Mouse (Mus musculus) adrenal gland, postnatal 25 days (tissue): Measurements from ENCODE around the gene 1700001F09Rik. TPM values are rescaled to one million over a fixed set of nuclear protein-coding genes. Genes with fewer than 3 reads are reported as not detected.
"Not testable (repeated sequence)": the region's sequence is repeated elsewhere in the genome, so short reads cannot be mapped to it uniquely, and the experiment has no call there.

Experiments
- DNase-seq: peaks from one replicate; pipeline ENCODE4 v3.0.0; 2021; ENCODE audit warnings: mixed read lengths
- long read RNA-seq: library from polyadenylated mRNA; stranded (forward); transcript quantifications from one replicate; pipeline ENCODE4 v2.0.0, GENCODE M21; 2021
- total RNA-seq: library from RNA; stranded (reverse); gene quantifications from 2 replicates; pipeline ENCODE4 v1.2.3, GENCODE M21; 2021

1700001F09Rik gene
- not detected in 2 replicates for total RNA-seq
- long read RNA-seq, result 0 reads

GRCm38 (mm10) chr14:43347711-43348110, at the start of gene 1700001F09Rik:
1700001F09Rik (minus strand) TSS chr14:43347811.
- not testable (repeated sequence) for DNase-seq

- DNase-seq, result not testable (repeated sequence)
These were observed 14.1 kb upstream of the 1700001F09Rik start for GRCm38 (mm10) chr14:43361713-43362112.

GRCm38 (mm10) chr14:43359246-43359645, 11.6 kb upstream of the 1700001F09Rik start:
- not testable (repeated sequence) for DNase-seq

GRCm38 (mm10) chr14:43357496-43357895, 9.9 kb upstream of the 1700001F09Rik start:
- DNase-seq, result not testable (repeated sequence)

GRCm38 (mm10) chr14:43352944-43353343, 5.3 kb upstream of the 1700001F09Rik start:
- DNase-seq, result not testable (repeated sequence)

- DNase-seq, result not testable (repeated sequence)
These were observed 10.0 kb downstream of the 1700001F09Rik start for GRCm38 (mm10) chr14:43337646-43338045.

GRCm38 (mm10) chr14:43331362-43331880, 16.2 kb downstream of the 1700001F09Rik start:
- DNase-seq, result peak; percentile 2

- DNase-seq, result not testable (repeated sequence)
These were observed 19.0 kb downstream of the 1700001F09Rik start for GRCm38 (mm10) chr14:43328603-43329002.

- not testable (repeated sequence) for DNase-seq
These were observed 28.1 kb downstream of the 1700001F09Rik start for GRCm38 (mm10) chr14:43319516-43319915.

GRCm38 (mm10) chr14:43293503-43293902, 54.1 kb downstream of the 1700001F09Rik start, which contains the start of gene Gm8127:
Gm8127 (minus strand) TSS chr14:43293832.
- not testable (repeated sequence) for DNase-seq

Other genes with a start within 250 kb of the 1700001F09Rik start
- not detected in 2 replicates for gene Gm8104, start 247.2 kb downstream of the 1700001F09Rik start, total RNA-seq
- gene Gm7233, start 167.9 kb downstream of the 1700001F09Rik start, total RNA-seq, result not detected in 2 replicates
- not detected in 2 replicates for gene Gm8122, start 112.5 kb downstream of the 1700001F09Rik start, total RNA-seq
- gene Gm8126, start 89.2 kb downstream of the 1700001F09Rik start, total RNA-seq, result not detected in 2 replicates
- gene Gm9732, start 72.8 kb downstream of the 1700001F09Rik start, total RNA-seq, result not detected in 2 replicates
- gene Gm8127, start 54.0 kb downstream of the 1700001F09Rik start, total RNA-seq, result not detected in 2 replicates
- gene Gm8138, start 68.5 kb upstream of the 1700001F09Rik start, total RNA-seq, result not detected in 2 replicates
- gene Gm5799, start 195.8 kb upstream of the 1700001F09Rik start, total RNA-seq, result not detected in 2 replicates
- not detected in 2 replicates for gene Gm17654, start 231.3 kb upstream of the 1700001F09Rik start, total RNA-seq